Mouse (Mus musculus): ENCODE data around the gene Stx1b.
"Not testable (repeated sequence)": the region's sequence is repeated elsewhere in the genome, so short reads cannot be mapped to it uniquely, and the experiment has no call there.

Stx1b gene

DNA sequence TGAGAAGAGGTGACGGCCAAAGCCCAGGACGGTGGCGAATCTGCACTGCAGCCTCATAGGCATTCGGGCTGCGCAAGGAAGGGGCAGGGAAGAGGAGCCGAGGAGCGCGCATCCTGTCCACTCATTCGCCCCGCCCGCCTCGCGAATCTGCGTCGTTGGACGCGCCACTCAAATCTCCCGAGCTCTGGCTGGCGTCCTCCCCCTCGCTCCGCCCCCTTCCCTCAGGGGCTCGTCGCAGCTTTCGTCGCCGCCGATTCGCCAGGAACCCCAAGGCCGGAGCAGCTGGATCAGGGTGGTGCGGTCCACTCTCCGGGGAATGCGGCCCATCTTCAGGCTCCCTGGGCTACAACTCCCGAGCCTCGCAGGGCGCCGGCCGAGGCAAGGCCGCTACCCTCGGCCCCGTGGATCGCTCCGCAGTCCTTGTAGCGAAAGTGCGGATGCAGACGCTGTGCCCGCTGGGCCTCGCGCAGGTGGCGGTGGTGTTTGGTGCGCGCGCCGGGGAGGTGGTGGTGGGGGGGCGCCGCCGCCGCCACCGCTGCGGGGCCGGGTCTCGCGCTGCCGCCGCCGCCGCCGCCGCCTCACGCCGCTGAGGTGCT lies 47.4 kb downstream of the Stx1b start:
- DNase-seq (ENCODE audit: low read depth): peak; percentile 98

DNA sequence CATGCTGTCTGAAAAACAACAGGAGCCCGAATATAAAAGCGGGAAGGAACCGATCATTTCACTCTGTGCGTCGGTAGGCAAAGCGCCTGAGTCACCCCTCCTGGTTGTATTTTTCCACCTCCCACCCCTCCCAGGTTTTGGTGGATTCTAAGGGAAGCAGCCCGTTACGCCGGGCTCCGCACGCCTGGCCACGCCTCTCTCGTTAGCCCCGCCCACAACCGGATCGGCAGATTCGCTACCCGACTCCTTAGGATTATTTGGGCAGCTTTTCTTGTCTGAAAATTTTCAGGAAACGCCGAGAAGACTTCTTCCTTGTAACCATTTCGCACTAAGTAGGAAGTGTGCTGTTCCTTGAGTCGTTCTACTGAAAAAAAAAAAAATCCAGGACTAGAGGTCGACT lies 47.9 kb downstream of the Stx1b start, which contains the start of gene Setd1a:
Setd1a (plus strand) TSS at position 245 of the 400 bp plus-strand sequence.
- peak; percentile 92 for DNase-seq (ENCODE audit: low read depth)

DNA sequence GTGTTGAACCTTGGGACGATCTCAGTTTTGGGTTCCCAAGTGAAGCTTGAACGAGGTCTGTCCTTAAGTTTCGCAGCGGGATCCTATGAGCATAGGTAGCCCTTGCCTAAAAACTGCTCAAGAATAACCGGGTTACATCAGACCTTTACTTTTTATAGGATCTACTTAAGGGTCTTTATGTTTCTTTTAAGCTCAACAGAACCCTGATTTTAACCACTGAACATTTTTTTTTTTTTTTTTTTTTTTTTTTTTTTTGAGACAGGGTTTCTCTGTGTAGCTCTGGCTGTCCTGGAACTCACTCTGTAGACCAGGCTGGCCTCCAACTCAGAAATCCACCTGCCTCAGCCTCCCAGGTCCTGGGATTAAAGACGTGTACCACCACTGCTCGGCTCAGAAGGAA lies 48.5 kb downstream of the Stx1b start:
- not testable (repeated sequence) for DNase-seq (ENCODE audit: low read depth)

DNA sequence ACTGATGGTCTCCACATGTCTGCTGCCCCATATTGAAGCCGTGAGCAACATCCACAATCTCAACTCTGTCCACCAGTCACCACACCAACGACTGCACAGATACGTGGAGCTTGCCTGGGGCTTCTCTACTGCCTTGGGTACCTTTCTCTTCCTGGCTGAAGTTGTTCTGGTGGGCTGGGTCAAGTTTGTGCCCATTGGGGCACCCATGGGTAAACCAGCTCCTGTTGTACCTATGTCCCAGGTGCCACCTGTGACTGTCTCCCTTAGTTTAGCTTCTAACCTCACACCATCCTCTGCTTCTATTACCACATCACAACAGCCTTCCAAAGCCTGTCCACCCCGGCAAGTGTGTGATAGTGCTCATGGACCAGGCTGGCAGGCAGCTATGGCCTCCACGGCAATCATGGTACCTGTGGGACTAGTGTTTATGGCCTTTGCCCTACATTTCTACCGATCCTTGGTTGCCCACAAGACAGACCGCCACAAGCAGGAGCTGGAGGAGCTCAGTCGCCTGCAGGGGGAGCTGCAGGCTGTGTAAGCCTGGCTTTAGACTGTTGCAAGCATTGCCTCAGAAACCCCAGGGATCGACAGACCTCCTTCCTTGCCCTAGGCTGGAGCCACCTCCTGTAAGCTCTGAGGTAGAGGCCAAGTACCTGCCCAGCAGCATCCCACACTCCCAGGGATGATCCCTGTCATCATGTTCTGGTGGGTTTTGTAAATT lies 50.5 kb downstream of the Stx1b start:
- DNase-seq (ENCODE audit: low read depth): peak; percentile 84

DNA sequence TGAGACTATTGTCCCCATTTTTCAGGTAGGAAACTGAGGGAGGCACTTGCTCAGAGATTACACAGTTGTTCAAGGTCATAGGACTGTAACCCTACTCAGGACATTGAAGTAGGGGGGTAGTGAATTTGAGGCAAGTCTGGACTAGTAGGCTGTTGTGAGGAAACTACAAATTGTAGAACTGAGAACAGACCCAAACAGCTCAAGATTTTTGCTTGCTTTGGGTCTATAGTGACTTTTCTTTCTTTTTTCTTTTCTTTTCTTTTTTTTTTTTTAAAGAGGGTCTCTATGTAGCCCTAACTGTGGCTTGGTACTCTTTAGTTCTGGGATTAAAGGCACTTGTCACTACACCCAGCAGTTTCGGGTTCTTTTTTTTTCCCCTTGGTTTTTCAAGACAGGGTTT lies 51.8 kb downstream of the Stx1b start:
- DNase-seq (ENCODE audit: low read depth): no peak

DNA sequence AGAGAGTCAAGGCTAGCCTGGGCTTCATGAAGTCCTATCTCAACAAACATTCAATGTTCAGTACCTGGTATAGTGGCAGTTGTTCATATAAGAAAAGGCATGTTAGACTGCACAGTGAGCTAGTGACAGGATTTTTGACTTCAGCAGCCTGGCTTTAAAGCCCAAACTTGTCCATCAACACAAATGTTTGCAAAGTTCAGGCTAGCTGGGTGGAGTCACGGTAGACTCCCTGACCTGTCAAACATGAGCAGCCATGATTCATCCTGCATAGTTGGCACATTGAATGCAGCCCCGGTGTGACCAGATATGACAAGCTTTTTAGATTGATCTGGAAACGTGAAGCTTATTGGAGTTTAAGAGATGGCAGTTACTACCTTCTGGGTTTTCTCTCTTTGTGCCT lies 52.3 kb downstream of the Stx1b start:
- DNase-seq (ENCODE audit: low read depth): peak; percentile 55

DNA sequence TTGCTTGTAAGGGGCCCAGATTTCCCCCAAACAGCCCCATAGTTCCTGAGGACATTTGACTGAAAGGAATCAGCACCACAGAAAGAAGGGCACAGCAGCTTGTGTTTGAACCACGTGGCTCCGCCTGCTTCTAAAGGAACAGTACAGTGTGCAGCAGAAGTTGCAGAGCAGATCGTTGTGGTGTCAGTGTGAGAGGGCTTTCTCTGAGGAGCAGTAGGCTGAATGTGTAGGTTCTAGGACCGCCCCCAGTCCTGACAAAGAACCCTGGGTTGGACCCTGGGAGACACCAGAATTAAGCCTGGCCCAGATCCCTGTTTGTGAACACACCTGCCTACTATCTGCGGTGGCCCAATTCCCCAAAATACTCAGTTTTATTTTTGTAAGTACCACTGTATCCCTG lies 53.1 kb downstream of the Stx1b start:
- DNase-seq (ENCODE audit: low read depth): no peak

DNA sequence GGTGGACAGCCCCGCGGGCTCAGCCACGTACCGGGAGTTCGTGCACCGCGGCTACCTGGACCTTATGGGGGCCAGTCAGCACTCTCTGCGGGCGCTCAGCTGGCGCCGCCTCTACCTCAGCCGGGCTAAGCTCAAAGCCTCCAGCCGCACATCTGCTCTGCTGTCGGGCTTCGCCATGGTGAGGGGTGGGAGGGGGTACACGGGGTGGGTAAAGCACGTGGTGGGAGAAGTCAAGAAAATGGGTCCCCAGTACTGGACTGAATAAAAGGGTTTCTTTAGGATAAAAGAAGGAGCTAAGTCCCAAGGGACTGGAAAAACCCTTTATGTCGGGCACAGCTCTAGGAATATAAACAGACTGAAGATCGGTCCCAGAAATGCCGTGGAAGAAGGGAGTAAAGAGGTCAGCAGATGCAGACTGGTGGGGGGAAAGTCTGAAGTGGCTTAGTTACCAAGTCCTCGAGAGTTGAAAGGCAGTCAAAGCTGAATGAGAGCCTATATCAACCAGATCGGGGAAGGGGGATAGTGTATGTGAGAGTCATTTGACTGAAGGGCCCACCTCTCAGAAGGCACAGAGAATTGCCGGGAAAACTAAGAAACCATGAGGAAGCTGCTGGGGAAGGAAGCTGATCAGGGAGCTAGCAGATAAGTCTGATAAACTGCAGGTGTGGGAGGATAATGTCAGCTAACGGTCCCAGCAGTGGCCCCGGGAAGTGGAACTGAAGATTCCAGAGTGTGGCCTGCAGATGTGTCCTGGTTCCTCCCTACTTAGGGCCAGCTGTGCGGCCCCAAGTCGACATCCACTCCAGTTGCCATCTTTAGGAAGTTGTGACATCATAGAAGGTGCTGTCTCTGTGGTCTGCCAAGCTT lies 54.1 kb downstream of the Stx1b start:
- DNase-seq (ENCODE audit: low read depth): peak; percentile 29

DNA sequence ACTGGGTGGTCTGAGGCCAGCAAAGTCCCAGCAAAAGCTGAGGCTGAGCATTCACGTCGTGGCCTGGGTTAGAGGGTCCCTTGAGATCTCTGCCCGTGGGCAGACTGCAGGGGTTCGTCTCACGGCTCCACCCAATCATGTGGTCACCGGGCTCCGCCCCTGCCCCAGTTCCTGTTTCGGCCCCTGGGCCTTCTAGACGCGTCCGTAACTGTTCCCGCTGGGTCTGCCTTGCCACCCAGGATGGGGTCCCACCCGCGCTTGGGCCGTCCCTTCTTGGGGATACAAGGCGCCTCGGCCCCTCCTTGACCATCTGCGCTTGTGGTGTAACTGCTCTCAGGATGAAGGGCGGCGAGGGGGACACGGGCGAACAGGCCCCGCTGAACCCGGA lies 54.7 kb downstream of the Stx1b start, which contains the start of gene Orai3:
Orai3 (plus strand) TSS at position 165 of the 388 bp plus-strand sequence.
- DNase-seq (ENCODE audit: low read depth): peak; percentile 91

DNA sequence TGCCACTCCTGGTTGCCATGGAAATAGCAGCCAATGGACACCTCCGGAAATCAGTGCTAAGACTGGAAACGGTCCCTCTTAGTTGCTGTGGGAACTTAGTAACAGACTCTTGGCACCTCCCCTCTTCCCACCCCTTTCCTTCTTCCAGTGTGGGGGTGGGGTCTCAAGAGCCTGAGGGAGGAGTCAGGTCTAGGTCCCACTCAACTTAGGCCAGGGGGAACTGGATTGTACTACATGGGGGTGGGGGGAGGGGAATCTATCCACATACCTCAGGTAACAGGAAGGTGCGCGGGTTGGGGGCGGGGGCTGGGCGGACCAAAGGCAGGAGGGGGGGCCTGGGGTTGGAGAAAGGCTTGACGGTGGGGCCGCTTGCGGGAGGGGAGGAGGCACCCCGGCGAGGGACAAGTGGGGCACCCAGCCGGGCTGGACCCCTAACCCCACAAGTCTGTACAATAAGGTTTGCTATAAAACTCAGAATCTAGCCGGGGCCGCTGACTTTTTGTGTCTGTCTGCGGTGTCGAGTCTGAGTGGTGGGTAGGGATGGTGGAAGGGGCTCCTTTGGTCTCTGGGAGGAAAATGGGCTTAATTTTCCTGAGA lies 55.3 kb downstream of the Stx1b start:
- peak; percentile 97 for DNase-seq (ENCODE audit: low read depth)

DNA sequence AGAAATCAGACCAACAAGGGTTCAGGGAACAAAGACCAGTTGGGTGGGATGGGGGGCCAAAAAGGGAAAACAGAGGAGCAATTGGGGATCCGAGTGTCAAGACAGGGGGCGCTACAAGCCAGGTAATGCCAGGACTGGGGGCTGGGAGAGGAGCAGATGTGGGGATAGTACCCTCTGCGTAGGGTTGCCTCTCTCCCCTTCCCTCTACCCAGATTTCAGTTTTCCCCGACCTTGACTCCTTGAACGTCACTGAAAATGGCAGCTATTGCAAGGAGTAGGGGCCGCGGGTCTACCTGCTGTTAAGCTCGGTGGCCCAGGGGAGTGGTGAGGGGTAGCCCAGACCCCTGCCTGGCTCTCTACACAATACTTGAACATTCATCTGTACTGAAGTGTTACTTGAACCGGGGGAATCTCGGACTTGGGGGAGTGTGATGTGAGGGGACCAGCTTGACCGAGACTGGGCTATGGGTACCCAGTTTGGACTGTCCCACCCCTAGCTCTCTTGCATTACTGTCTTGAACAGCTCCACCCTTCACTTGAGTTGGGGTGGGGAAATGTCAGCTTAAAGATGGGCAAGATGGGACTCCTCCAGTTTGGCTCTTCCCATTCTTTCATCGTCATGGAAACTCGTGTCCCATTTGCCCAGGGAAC lies 55.9 kb downstream of the Stx1b start:
- DNase-seq (ENCODE audit: low read depth): no peak

DNA sequence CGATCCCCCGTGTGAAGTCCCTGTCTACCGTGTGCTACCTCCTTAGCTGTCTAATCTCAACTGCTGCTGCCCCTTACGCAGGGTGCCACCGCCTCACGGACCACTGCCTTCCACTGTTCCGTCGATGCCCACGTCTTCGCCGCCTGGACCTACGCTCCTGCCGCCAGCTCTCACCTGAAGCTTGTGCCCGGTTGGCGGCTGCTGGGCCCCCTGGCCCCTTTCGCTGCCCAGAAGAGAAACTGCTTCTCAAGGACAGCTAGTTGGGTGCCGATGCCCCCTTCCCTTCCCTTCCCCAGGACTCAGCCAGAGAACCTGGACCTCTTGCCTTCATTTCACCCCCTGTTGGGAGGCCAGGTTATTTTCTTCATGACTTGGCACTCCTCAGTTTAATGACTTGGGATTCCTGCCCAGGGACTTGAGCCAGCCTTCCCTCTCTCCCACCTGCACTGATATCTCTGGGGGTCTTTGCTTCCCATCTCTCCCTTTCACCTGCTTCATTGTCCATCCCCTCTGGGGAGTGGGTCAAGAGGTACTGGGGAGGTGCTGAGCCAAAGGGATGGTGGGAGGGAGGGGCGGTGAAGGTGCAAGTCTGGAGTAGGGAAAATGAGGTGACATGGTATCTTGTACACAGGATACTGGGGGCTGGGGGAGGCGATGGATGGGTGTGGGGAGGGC lies 56.5 kb downstream of the Stx1b start:
- DNase-seq (ENCODE audit: low read depth): no peak

DNA sequence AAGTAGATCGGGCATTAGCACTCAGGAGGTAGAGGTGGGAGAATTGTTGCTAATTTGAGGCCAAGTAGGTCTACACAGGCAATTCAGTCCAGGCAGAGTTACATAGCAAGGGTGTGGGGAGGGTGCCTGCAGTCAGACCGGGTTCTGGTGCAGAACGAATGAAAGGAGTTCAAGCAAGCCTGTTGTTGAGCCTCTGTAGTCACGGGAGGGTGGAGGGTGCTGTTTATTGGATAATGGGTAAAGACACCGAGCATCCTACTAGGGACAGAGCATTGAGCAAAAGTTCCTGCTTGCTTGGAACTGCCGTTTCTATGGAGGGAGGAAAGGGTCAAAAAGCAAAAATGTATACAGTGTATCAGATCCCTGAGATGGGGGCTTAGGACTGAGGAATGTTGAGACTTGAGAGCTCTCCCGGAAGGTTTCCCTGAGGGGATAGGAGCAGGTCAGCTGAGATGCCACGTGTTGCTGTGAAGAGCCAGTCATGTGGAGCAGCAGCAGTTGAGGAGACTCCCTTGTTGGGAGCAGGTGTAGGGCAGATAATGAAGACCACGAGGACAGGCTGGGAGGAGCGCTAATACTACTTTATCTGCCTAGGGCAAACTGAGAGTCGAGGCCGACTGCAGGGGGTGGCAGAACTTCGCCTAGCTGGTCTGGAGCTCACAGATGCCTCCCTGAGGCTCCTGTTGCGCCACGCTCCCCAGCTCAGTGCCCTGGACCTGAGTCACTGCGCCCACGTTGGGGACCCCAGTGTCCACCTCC lies 57.3 kb downstream of the Stx1b start:
- no peak for DNase-seq (ENCODE audit: low read depth)

DNA sequence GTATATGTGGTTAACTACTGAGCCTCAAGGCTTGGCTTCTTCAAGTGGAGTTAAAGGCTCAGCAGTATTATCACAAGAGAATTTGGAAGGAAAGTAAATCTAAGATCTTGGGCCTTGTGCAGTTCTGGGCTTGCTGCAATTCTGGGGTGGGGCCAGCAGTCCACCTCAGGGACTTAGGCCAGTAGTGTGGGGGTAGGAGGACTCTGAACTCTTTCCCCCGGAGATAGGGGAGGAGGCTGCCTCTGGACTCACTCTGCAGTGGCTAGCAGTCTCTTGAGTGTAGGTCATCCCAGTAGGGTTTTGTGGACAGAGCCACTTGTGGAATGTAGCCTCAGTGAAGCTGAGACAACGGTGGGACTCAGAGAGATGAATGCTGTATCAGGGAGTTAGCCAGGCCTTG lies 58.6 kb downstream of the Stx1b start:
- no peak for DNase-seq (ENCODE audit: low read depth)

DNA sequence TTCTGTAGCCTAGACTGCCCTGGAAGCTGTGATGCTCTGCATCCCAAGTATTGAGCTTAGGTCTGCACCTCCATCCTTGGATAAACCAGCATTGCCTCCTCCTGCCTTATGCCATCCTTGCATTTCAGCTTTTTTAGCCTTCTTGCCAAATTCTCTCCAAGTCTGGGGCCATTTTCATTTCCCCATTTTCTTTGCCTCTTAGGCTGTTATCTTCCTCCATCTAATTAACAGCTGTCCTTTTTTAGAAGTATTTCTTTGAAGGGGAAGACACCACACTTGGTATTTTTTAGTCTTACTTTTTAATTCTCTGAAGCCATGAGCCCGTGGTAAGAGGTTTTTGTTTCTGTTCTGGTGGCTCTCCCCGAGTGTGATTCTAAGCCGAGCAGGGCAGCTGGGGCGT lies 60.7 kb downstream of the Stx1b start:
- DNase-seq (ENCODE audit: low read depth): no peak

DNA sequence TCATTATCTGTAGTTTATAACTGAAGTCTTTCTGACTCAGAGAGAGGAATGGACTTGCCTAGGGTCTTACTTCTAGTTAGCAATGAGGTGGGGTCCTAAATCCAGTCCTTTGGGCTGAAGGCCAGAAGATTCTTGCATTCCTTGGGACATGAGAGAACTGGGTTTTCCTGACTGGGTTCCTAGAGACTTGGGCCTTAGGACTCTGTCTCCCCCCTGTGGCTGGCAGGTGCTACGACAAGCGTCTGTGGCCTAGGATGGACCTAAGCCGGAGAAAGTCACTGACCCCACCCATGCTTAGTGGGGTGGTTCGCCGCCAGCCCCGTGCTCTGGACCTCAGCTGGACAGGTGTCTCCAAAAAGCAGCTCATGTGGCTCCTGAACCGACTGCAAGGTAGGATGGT lies 63.3 kb downstream of the Stx1b start:
- peak; percentile 83 for DNase-seq (ENCODE audit: low read depth)

DNA sequence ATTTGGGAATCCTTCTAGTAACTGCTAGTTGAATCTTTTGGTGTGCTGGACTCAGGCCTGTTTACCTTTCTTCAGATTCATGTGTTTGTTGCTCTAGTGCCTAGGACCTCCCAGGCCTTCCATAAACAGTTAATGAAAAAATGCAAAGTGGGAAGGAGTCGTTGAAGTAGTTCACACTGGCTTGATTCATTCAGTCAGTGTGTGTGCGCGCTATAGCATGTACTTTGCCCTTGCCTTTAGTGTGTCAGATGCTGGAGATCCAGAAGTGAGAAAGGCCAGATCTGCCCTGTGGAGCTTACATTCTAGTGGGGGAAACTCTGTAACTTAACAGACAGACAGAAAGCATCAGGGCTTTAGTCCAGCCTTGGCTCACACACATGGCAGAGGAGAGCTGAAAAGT lies 63.9 kb downstream of the Stx1b start:
- no peak for DNase-seq (ENCODE audit: low read depth)

DNA sequence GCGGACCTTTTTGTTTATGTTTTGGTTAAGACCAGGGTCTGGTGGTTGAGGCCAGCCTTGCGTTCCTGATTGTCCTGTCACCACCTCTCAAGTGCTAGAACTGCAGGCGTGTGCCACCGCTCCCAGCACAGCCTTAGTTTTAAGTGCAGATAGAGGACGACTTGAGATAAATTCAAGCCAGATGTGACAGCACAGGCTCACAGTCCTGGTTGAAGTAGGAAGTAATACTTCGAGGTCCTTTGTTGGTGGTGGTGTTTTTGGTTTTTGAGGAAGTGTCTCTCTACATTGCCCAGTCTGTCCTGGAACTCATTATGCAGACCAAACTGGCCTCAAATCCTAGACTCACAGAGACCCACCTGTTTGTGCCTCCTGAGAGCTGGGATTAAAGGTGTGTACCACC lies 64.6 kb downstream of the Stx1b start:
- no peak for DNase-seq (ENCODE audit: low read depth)

Data from NIH3T3 (cell line).